Mouse (Mus musculus): ENCODE data around the gene Fcrl6. TPM values are rescaled to one million over a fixed set of nuclear protein-coding genes. Genes with fewer than 3 reads are reported as not detected.

The Fcrl6 gene
- polyA plus RNA-seq, 1 experiment from 2014 or later, result 0.27 TPM

- 86% methylated on average over 5 of the region's 5 CpGs for WGBS
- no peaks in the 10 kb centered on the region for H3K36me3 ChIP-seq
- peak overlapping the region; percentile 85; the same call in 1 of the 2 replicates for H3K4me2 ChIP-seq
- H3K27me3 ChIP-seq (replicated peaks), result no peaks in the 10 kb centered on the region
- H3K27ac ChIP-seq (replicated peaks), result no peak overlapping the region
- H3K9me3 ChIP-seq (replicated peaks), result no peaks in the 10 kb centered on the region
- no peak overlapping the region for H3K9ac ChIP-seq (replicated peaks)
- no peak overlapping the region for H3K4me3 ChIP-seq (replicated peaks)
- peaks cover 17% of the 10 kb centered on the region for H3K4me1 ChIP-seq
- no peak for ATAC-seq (ENCODE audit: low FRiP score)
These were observed 29.4 kb upstream of the Fcrl6 start for GRCm38 (mm10) chr1:172631721-172632120.

- no peak overlapping the region for H3K9ac ChIP-seq (replicated peaks)
These were observed 27.5 kb upstream of the Fcrl6 start for GRCm38 (mm10) chr1:172629831-172630230.

GRCm38 (mm10) chr1:172626306-172626705 lies 24.0 kb upstream of the Fcrl6 start:
- H3K27ac ChIP-seq (replicated peaks), result no peak overlapping the region
- H3K9ac ChIP-seq (replicated peaks), result no peak overlapping the region
- H3K9me3 ChIP-seq (replicated peaks), result no peaks in the 10 kb centered on the region
- H3K4me3 ChIP-seq (replicated peaks), result no peak overlapping the region
- no peak overlapping the region for H3K4me2 ChIP-seq
- no peaks in the 10 kb centered on the region for H3K36me3 ChIP-seq
- 96% methylated on average over 3 of the region's 3 CpGs for WGBS
- 0 out of 2 replicates have a peak, but pooled peaks cover 2% of the 10 kb centered on the region for H3K4me1 ChIP-seq
- H3K27me3 ChIP-seq (replicated peaks), result no peaks in the 10 kb centered on the region
- ATAC-seq (ENCODE audit: low FRiP score), result no peak

More at GRCm38 (mm10) chr1:172629831-172630230, 27.5 kb upstream of the Fcrl6 start:
- no peaks in the 10 kb centered on the region for H3K27me3 ChIP-seq (replicated peaks)
- no peak overlapping the region for H3K4me2 ChIP-seq
- peaks cover 13% of the 10 kb centered on the region for H3K4me1 ChIP-seq
- H3K4me3 ChIP-seq (replicated peaks), result no peak overlapping the region
- H3K36me3 ChIP-seq, result no peaks in the 10 kb centered on the region
- H3K9me3 ChIP-seq (replicated peaks), result no peaks in the 10 kb centered on the region
- H3K27ac ChIP-seq (replicated peaks), result no peak overlapping the region
- WGBS, result 78% methylated on average over 7 of the region's 7 CpGs
- ATAC-seq (ENCODE audit: low FRiP score), result no peak

DNA sequence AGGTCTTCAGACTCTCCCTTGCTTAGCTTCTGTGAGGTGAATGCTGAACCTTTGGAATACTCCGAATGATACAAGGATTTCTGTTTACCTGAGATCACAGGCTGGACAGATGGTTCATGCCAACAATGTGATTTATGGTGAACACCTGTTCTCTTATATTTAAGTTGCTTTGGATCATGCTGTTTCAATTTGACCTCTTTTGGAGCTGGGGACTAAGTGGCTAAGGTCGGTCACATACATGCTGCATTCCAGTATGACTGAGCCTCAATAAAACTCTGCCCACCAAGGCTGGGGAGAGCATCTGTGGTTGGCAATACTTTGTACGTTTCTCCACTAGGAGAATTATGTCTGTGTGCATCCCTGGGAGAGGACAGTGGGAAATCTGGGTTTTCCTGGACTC lies 21.7 kb upstream of the Fcrl6 start:
- no peak for ATAC-seq (ENCODE audit: low FRiP score)
- Histone ChIP-seq H3K4me1 (no peaks in the 10 kb centered on the region), H3K4me2 (no peak overlapping the region), H3K27ac (replicated peaks) (no peak overlapping the region), H3K36me3 (no peaks in the 10 kb centered on the region), H3K9ac (replicated peaks) (no peak overlapping the region), H3K9me3 (replicated peaks) (no peaks in the 10 kb centered on the region), H3K27me3 (replicated peaks) (no peaks in the 10 kb centered on the region; the same call in 1 of the 2 replicates), H3K4me3 (replicated peaks) (no peak overlapping the region)
- 75% methylated on average over 3 of the region's 3 CpGs for WGBS

- Histone ChIP-seq H3K4me2 (no peak overlapping the region), H3K4me1 (no peaks in the 10 kb centered on the region), H3K9me3 (replicated peaks) (no peaks in the 10 kb centered on the region), H3K9ac (replicated peaks) (no peak overlapping the region), H3K4me3 (replicated peaks) (no peak overlapping the region), H3K27ac (replicated peaks) (no peak overlapping the region), H3K27me3 (replicated peaks) (no peaks in the 10 kb centered on the region; the same call in 1 of the 2 replicates), H3K36me3 (no peaks in the 10 kb centered on the region)
- 83% methylated on average over 5 of the region's 5 CpGs for WGBS
- ATAC-seq (ENCODE audit: low FRiP score), result no peak
These were observed 21.2 kb upstream of the Fcrl6 start for GRCm38 (mm10) chr1:172623599-172623998.

GRCm38 (mm10) chr1:172619235-172619634 lies 16.9 kb upstream of the Fcrl6 start:
- no peak for ATAC-seq (ENCODE audit: low FRiP score)
- Histone ChIP-seq H3K9me3 (replicated peaks) (no peaks in the 10 kb centered on the region), H3K4me2 (no peak overlapping the region), H3K36me3 (no peaks in the 10 kb centered on the region), H3K4me3 (replicated peaks) (no peak overlapping the region), H3K27me3 (replicated peaks) (no peaks in the 10 kb centered on the region; the same call in 1 of the 2 replicates), H3K9ac (replicated peaks) (no peak overlapping the region), H3K27ac (replicated peaks) (no peak overlapping the region), H3K4me1 (peaks cover 25% of the 10 kb centered on the region)
- 20% methylated on average over 7 of the region's 7 CpGs for WGBS

- no peaks in the 10 kb centered on the region for H3K36me3 ChIP-seq
- H3K27me3 ChIP-seq (replicated peaks), result no peaks in the 10 kb centered on the region; the same call in 1 of the 2 replicates
- no peaks in the 10 kb centered on the region for H3K9me3 ChIP-seq (replicated peaks)
- peaks cover 25% of the 10 kb centered on the region for H3K4me1 ChIP-seq
- no peak overlapping the region for H3K4me2 ChIP-seq
- H3K9ac ChIP-seq (replicated peaks), result no peak overlapping the region
- no peak overlapping the region for H3K27ac ChIP-seq (replicated peaks)
- H3K4me3 ChIP-seq (replicated peaks), result no peak overlapping the region
- WGBS, result 24% methylated on average over 4 of the region's 4 CpGs
- no peak for ATAC-seq (ENCODE audit: low FRiP score)
These were observed 15.8 kb upstream of the Fcrl6 start for GRCm38 (mm10) chr1:172618141-172618540.

GRCm38 (mm10) chr1:172617365-172618076 lies 15.2 kb upstream of the Fcrl6 start:
- H3K4me1 ChIP-seq, result peaks cover 25% of the 10 kb centered on the region
- ATAC-seq (ENCODE audit: low FRiP score), result peak; percentile 71
- H3K36me3 ChIP-seq, result no peaks in the 10 kb centered on the region
- no peaks in the 10 kb centered on the region for H3K9me3 ChIP-seq (replicated peaks)
- H3K4me3 ChIP-seq (replicated peaks), result peak overlapping the region; percentile 46
- WGBS, result 3% methylated on average over 14 of the region's 14 CpGs
- H3K9ac ChIP-seq (replicated peaks), result no peak overlapping the region
- no peaks in the 10 kb centered on the region; the same call in 1 of the 2 replicates for H3K27me3 ChIP-seq (replicated peaks)
- H3K4me2 ChIP-seq, result peak overlapping the region; percentile 77
- H3K27ac ChIP-seq (replicated peaks), result no peak overlapping the region

DNA sequence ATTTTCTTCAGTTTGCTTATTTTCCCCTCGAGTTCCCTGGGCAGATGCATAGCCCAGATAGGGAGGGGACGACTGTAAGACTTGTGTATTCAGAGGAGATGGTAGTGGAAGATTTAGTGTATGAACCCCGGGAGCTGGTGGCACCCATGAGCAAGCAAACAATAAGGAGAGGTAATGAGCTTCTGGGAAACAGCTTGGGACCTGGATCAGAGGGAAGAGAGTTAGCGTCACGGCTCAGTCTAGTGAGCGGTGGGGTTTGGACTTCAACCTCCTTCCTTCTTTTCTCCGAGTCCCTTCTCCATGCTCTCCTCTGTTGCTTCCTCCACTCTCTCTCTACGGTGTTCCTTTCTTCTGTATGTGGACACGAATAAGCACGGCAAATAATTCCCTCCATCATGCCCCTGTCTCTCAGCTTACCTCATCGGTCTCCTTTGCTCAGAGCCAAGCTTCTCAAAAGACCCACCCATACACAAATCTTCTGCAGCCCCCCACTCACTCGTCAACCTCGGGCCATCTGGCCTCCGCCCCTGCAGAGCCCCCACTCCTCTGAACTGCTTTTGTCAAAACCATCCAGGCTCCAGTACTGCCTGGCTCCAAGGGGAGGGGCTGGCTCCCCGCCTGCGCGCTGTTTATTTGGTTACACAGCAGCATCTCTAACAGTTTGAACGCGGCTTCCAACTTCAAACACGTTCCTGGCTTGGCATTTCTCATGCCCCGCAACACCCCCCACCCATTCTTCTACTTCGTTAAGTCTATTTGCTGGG lies 14.4 kb upstream of the Fcrl6 start:
- Histone ChIP-seq H3K4me1 (peaks cover 25% of the 10 kb centered on the region), H3K4me2 (peak overlapping the region; percentile 77), H3K9ac (replicated peaks) (peak overlapping the region; percentile 53), H3K4me3 (replicated peaks) (peak overlapping the region; percentile 46), H3K9me3 (replicated peaks) (no peaks in the 10 kb centered on the region), H3K27me3 (replicated peaks) (no peaks in the 10 kb centered on the region; the same call in 1 of the 2 replicates), H3K27ac (replicated peaks) (peak overlapping the region; percentile 74), H3K36me3 (no peaks in the 10 kb centered on the region)
- peak; percentile 91 for ATAC-seq (ENCODE audit: low FRiP score)
- WGBS, result under 1% methylated on average over 22 of the region's 22 CpGs

DNA sequence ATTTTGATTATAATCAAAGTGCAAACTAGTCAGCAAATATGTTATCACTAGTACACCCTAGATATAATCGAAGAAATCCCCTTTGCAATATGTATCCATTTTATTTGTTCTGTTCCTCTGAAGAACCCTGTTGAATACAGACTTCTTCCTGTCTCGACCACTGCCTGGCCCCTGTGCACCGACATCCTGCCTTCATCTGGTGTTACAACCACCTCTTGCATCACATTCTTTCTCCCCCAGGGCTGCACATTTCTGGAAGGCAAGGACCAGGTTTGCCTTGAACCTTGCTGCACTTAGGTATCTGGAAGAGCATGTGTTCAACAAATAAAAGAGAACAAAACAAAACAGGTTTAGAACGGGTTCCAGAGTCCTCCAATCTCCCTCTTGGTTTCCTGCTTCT lies 13.1 kb upstream of the Fcrl6 start:
- Histone ChIP-seq H3K9ac (replicated peaks) (no peak overlapping the region), H3K4me3 (replicated peaks) (no peak overlapping the region), H3K4me1 (peaks cover 25% of the 10 kb centered on the region), H3K4me2 (0 out of 2 replicates have a peak overlapping the region, but pooled peaks have one; percentile 77), H3K27me3 (replicated peaks) (no peaks in the 10 kb centered on the region), H3K27ac (replicated peaks) (no peak overlapping the region), H3K36me3 (no peaks in the 10 kb centered on the region), H3K9me3 (replicated peaks) (no peaks in the 10 kb centered on the region)
- ATAC-seq (ENCODE audit: low FRiP score), result no peak
- WGBS, result 68% methylated on average over 4 of the region's 4 CpGs

GRCm38 (mm10) chr1:172614654-172615053 lies 12.3 kb upstream of the Fcrl6 start:
- Histone ChIP-seq H3K27me3 (replicated peaks) (no peaks in the 10 kb centered on the region), H3K4me3 (replicated peaks) (no peak overlapping the region), H3K9me3 (replicated peaks) (no peaks in the 10 kb centered on the region), H3K4me1 (peaks cover 25% of the 10 kb centered on the region), H3K4me2 (no peak overlapping the region), H3K9ac (replicated peaks) (no peak overlapping the region), H3K36me3 (no peaks in the 10 kb centered on the region), H3K27ac (replicated peaks) (no peak overlapping the region)
- WGBS, result 82% methylated on average over 10 of the region's 10 CpGs
- ATAC-seq (ENCODE audit: low FRiP score), result no peak

DNA sequence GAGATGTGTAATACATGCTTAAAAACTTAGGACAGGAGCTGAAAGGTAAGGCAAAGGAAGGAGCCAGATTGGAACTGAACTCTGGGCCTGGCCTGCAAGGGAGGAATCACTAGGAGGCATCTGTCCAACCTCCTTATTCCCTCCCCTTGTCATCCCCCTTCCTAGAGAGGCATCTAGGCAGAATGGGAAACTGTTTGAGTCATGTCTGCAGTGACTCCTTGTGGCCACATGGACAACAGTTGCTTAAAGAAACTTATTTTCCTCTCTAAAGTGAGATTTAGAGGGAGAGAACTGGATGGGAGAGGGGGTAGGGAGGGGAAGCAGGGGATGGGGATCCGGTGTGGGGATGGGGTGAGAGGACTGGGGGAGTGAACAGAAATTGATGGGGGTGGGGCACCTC lies 10.4 kb upstream of the Fcrl6 start:
- no peaks in the 10 kb centered on the region for H3K36me3 ChIP-seq
- WGBS, result 67% methylated on average over 1 of the region's 1 CpGs
- H3K4me1 ChIP-seq, result peaks cover 24% of the 10 kb centered on the region
- no peaks in the 10 kb centered on the region for H3K27me3 ChIP-seq (replicated peaks)
- H3K4me3 ChIP-seq (replicated peaks), result no peak overlapping the region
- H3K4me2 ChIP-seq, result no peak overlapping the region
- H3K9ac ChIP-seq (replicated peaks), result no peak overlapping the region
- ATAC-seq (ENCODE audit: low FRiP score), result no peak
- no peaks in the 10 kb centered on the region for H3K9me3 ChIP-seq (replicated peaks)
- H3K27ac ChIP-seq (replicated peaks), result no peak overlapping the region

Measured in neural tube, embryonic 15.5 days (tissue).